Mouse (Mus musculus): ENCODE measurements around the gene Plekha6. TPM values are rescaled to one million over a fixed set of nuclear protein-coding genes. Genes with fewer than 3 reads are reported as not detected.

Gene Plekha6
- polyA plus RNA-seq, 2 experiments, result 0.81 to 2.1 TPM

- H3K27me3 ChIP-seq (ENCODE audit: control insufficient read depth, insufficient read depth, low read length), result peaks cover 6% of the 10 kb centered on the region
- H3K4me2 ChIP-seq (ENCODE audit: low read depth), result no peak overlapping the region
- DNase-seq (ENCODE audit: low read depth in 3 of 3, low spot score in 3 of 3) (no peak), ATAC-seq (ENCODE audit: insufficient read depth) (no peak)
- H3K36me3 ChIP-seq (replicated peaks; ENCODE audit: control insufficient read depth, insufficient read depth, low read depth), result no peaks in the 10 kb centered on the region
- no peak overlapping the region for H3K9ac ChIP-seq (replicated peaks)
- H3K4me3 ChIP-seq (ENCODE audit: insufficient read depth in 1 of 2, low read depth in 2 of 2, low read length in 2 of 2), result no peak overlapping the region
- TF ChIP-seq EP300 (IDR thresholded peaks at IDR 0.05; ENCODE audit: low read depth), result no peak
- TF ChIP-seq CTCF (IDR thresholded peaks at IDR 0.05; ENCODE audit: low read depth), result no peak
- no peak overlapping the region for H3K27ac ChIP-seq
- WGBS (ENCODE audit: insufficient replicate concordance), result 34% methylated on average over 9 of the region's 9 CpGs
- peaks cover 0 to 8% of the 10 kb centered on the region in 2 experiments; a peak in 2 of 4 replicates for H3K4me1 ChIP-seq (replicated peaks; ENCODE audit: control insufficient read depth in 2 of 2, insufficient read depth in 2 of 2, low read length in 1 of 2)
- no peaks in the 10 kb centered on the region for H3K9me3 ChIP-seq (ENCODE audit: control insufficient read depth, low read length)
These were observed 62.9 kb downstream of the Plekha6 start for GRCm38 (mm10) chr1:133226928-133227327.

GRCm38 (mm10) chr1:133227378-133227777, 63.4 kb downstream of the Plekha6 start:
- Histone ChIP-seq H3K4me1 (replicated peaks; ENCODE audit: control insufficient read depth in 2 of 2, insufficient read depth in 2 of 2, low read length in 1 of 2) (peaks cover 0 to 8% of the 10 kb centered on the region in 2 experiments; a peak in 2 of 4 replicates), H3K4me3 (ENCODE audit: insufficient read depth in 1 of 2, low read depth in 2 of 2, low read length in 2 of 2) (no peak overlapping the region), H3K27ac (no peak overlapping the region), H3K36me3 (replicated peaks; ENCODE audit: control insufficient read depth, insufficient read depth, low read depth) (no peaks in the 10 kb centered on the region), H3K27me3 (ENCODE audit: control insufficient read depth, insufficient read depth, low read length) (peaks cover 6% of the 10 kb centered on the region), H3K4me2 (ENCODE audit: low read depth) (no peak overlapping the region), H3K9ac (replicated peaks) (no peak overlapping the region), H3K9me3 (ENCODE audit: control insufficient read depth, low read length) (no peaks in the 10 kb centered on the region)
- ATAC-seq (ENCODE audit: insufficient read depth) (no peak), DNase-seq (ENCODE audit: low read depth in 3 of 3, low spot score in 3 of 3) (no peak)
- TF ChIP-seq CTCF (IDR thresholded peaks at IDR 0.05; ENCODE audit: low read depth) (no peak), EP300 (IDR thresholded peaks at IDR 0.05; ENCODE audit: low read depth) (no peak)
- WGBS (ENCODE audit: insufficient replicate concordance), result 15% methylated on average over 2 of the region's 2 CpGs

GRCm38 (mm10) chr1:133228809-133229487, 64.9 kb downstream of the Plekha6 start:
- TF ChIP-seq CTCF (IDR thresholded peaks at IDR 0.05; ENCODE audit: low read depth) (no peak), EP300 (IDR thresholded peaks at IDR 0.05; ENCODE audit: low read depth) (no peak)
- DNase-seq (ENCODE audit: low read depth in 3 of 3, low spot score in 3 of 3), result no peak
- no peak overlapping the region for H3K27ac ChIP-seq
- no peak overlapping the region for H3K4me3 ChIP-seq (ENCODE audit: insufficient read depth in 1 of 2, low read depth in 2 of 2, low read length in 2 of 2)
- no peak overlapping the region for H3K9ac ChIP-seq (replicated peaks)
- peaks cover 0 to 8% of the 10 kb centered on the region in 2 experiments; a peak in 2 of 4 replicates for H3K4me1 ChIP-seq (replicated peaks; ENCODE audit: control insufficient read depth in 2 of 2, insufficient read depth in 2 of 2, low read length in 1 of 2)
- no peaks in the 10 kb centered on the region for H3K36me3 ChIP-seq (replicated peaks; ENCODE audit: control insufficient read depth, insufficient read depth, low read depth)
- H3K27me3 ChIP-seq (ENCODE audit: control insufficient read depth, insufficient read depth, low read length), result peaks cover 9% of the 10 kb centered on the region
- H3K9me3 ChIP-seq (ENCODE audit: control insufficient read depth, low read length), result no peaks in the 10 kb centered on the region
- WGBS (ENCODE audit: insufficient replicate concordance), result 24% methylated on average over 9 of the region's 9 CpGs
- no peak overlapping the region for H3K4me2 ChIP-seq (ENCODE audit: low read depth)
- no peak for ATAC-seq (ENCODE audit: insufficient read depth)

- peaks cover 4% of the 10 kb centered on the region for H3K27me3 ChIP-seq (ENCODE audit: control insufficient read depth, insufficient read depth, low read length)
- no peaks in the 10 kb centered on the region for H3K36me3 ChIP-seq (replicated peaks; ENCODE audit: control insufficient read depth, insufficient read depth, low read depth)
- ATAC-seq (ENCODE audit: insufficient read depth), result no peak
- WGBS (ENCODE audit: insufficient replicate concordance), result 70% methylated on average over 7 of the region's 7 CpGs
- DNase-seq (ENCODE audit: low read depth in 3 of 3, low spot score in 3 of 3), result no peak
- TF ChIP-seq EP300 (IDR thresholded peaks at IDR 0.05; ENCODE audit: low read depth) (no peak), CTCF (IDR thresholded peaks at IDR 0.05; ENCODE audit: low read depth) (no peak)
- H3K4me3 ChIP-seq (ENCODE audit: insufficient read depth in 1 of 2, low read depth in 2 of 2, low read length in 2 of 2), result no peak overlapping the region
- peaks cover under 1 to 8% of the 10 kb centered on the region in 2 experiments for H3K4me1 ChIP-seq (replicated peaks; ENCODE audit: control insufficient read depth in 2 of 2, insufficient read depth in 2 of 2, low read length in 1 of 2)
- H3K9ac ChIP-seq (replicated peaks), result no peak overlapping the region
- no peak overlapping the region for H3K27ac ChIP-seq
- no peak overlapping the region for H3K4me2 ChIP-seq (ENCODE audit: low read depth)
- no peaks in the 10 kb centered on the region for H3K9me3 ChIP-seq (ENCODE audit: control insufficient read depth, low read length)
These were observed 67.6 kb downstream of the Plekha6 start for GRCm38 (mm10) chr1:133231523-133232193.

GRCm38 (mm10) chr1:133235909-133236308, 71.9 kb downstream of the Plekha6 start:
- H3K36me3 ChIP-seq (replicated peaks; ENCODE audit: control insufficient read depth, insufficient read depth, low read depth), result no peaks in the 10 kb centered on the region
- H3K4me2 ChIP-seq (ENCODE audit: low read depth), result no peak overlapping the region
- no peak for TF ChIP-seq EP300 (IDR thresholded peaks at IDR 0.05; ENCODE audit: low read depth)
- TF ChIP-seq CTCF (IDR thresholded peaks at IDR 0.05; ENCODE audit: low read depth), result no peak
- no peak for DNase-seq (ENCODE audit: low read depth in 3 of 3, low spot score in 3 of 3)
- no peak overlapping the region for H3K4me3 ChIP-seq (ENCODE audit: insufficient read depth in 1 of 2, low read depth in 2 of 2, low read length in 2 of 2)
- WGBS (ENCODE audit: insufficient replicate concordance), result 59% methylated on average over 5 of the region's 5 CpGs
- H3K27me3 ChIP-seq (ENCODE audit: control insufficient read depth, insufficient read depth, low read length), result peaks cover 3% of the 10 kb centered on the region
- peaks cover 6 to 13% of the 10 kb centered on the region in 2 experiments for H3K4me1 ChIP-seq (replicated peaks; ENCODE audit: control insufficient read depth in 2 of 2, insufficient read depth in 2 of 2, low read length in 1 of 2)
- no peak for ATAC-seq (ENCODE audit: insufficient read depth)
- no peak overlapping the region for H3K9ac ChIP-seq (replicated peaks)
- H3K9me3 ChIP-seq (ENCODE audit: control insufficient read depth, low read length), result no peaks in the 10 kb centered on the region
- H3K27ac ChIP-seq, result no peak overlapping the region
